Mouse (Mus musculus) ES-Bruce4 (cell line): ENCODE results near the gene Nipal4. TPM values are rescaled to one million over a fixed set of nuclear protein-coding genes. Genes with fewer than 3 reads are reported as not detected.

Source experiments
- H3K27ac ChIP-seq: 2 replicates; pipeline ENCODE4 v1.5.1; 2012; ENCODE audit warnings: low read length, inconsistent platforms; ENCODE audit not compliant: insufficient read depth
- H3K27me3 ChIP-seq: 2 replicates; pipeline ENCODE4 v1.6.1; 2012; ENCODE audit warnings: mild to moderate bottlenecking, low read length, inconsistent platforms; ENCODE audit not compliant: control insufficient read depth, poor library complexity, insufficient read depth, severe bottlenecking
- H3K36me3 ChIP-seq: 2 replicates; pipeline ENCODE4 v1.6.1; 2012; ENCODE audit warnings: inconsistent platforms, mild to moderate bottlenecking, low read length, moderate library complexity; ENCODE audit not compliant: control insufficient read depth, poor library complexity, insufficient read depth, severe bottlenecking
- H3K4me1 ChIP-seq: one replicate; pipeline ENCODE4 v1.8.1; 2011; ENCODE audit warnings: low read length; ENCODE audit not compliant: control insufficient read depth, insufficient read depth
- H3K4me3 ChIP-seq: 2 replicates; pipeline ENCODE4 v1.5.1; 2011; ENCODE audit warnings: low read depth, mild to moderate bottlenecking, low read length
- H3K9ac ChIP-seq: 2 replicates; pipeline ENCODE4 v1.6.1; 2012; ENCODE audit warnings: low read depth, mild to moderate bottlenecking, inconsistent platforms; ENCODE audit not compliant: poor library complexity, severe bottlenecking
- H3K9me3 ChIP-seq: replicated peaks from 2 replicates; pipeline ENCODE4 v1.6.1; 2012; ENCODE audit warnings: mild to moderate bottlenecking, low read length, inconsistent platforms; ENCODE audit not compliant: control insufficient read depth, poor library complexity, insufficient read depth, severe bottlenecking
- CTCF ChIP-seq: IDR thresholded peaks from one replicate; pipeline ENCODE4 v1.8.1; 2011; ENCODE audit warnings: low read depth, low read length
- EP300 ChIP-seq: IDR thresholded peaks from 2 replicates; pipeline ENCODE4 v1.6.1; 2011; ENCODE audit warnings: low read depth, low read length; ENCODE audit not compliant: insufficient read depth
- POLR2A ChIP-seq: IDR thresholded peaks from one replicate; pipeline ENCODE4 v1.8.1; 2011; ENCODE audit warnings: low read length; ENCODE audit not compliant: insufficient read depth
- polyA plus RNA-seq: library from polyadenylated mRNA; stranded (reverse); fragments of >200 nt; gene quantifications from 2 replicates; pipeline ENCODE4 v1.2.4, GENCODE M21; 2011; ENCODE audit warnings: low read depth; ENCODE audit not compliant: missing spikeins, insufficient read depth, insufficient read length

The Nipal4 gene
- polyA plus RNA-seq, 1 experiment = 4.1 TPM

DNA sequence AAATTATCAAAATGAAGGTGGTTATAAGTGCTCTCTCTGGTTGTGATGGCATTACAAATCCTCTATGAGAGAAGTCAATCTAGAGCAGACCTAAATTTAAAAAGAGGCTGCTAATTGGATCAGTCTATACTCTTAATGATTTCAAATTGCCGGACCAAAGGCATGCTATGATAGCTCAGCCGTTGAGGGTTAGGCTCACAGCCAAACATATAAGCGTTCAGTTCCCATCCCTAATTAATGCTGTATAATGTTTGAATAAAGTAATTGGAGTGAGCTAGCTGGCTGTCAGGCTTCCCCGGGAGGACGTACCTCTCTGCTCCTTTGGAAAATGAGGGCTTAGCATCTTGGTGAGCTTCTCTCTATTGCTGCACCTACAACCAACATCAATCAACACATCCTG is 57.1 kb downstream of the Nipal4 start:
- Histone ChIP-seq H3K27me3 (no peaks in the 10 kb centered on the region), H3K9me3 (peaks cover 17% of the 10 kb centered on the region), H3K4me3 (no peak overlapping the region), H3K27ac (no peak overlapping the region), H3K9ac (no peak overlapping the region), H3K4me1 (peaks cover 4% of the 10 kb centered on the region), H3K36me3 (peaks cover 18% of the 10 kb centered on the region)
- TF ChIP-seq CTCF = no peak
- no peak for TF ChIP-seq EP300

DNA sequence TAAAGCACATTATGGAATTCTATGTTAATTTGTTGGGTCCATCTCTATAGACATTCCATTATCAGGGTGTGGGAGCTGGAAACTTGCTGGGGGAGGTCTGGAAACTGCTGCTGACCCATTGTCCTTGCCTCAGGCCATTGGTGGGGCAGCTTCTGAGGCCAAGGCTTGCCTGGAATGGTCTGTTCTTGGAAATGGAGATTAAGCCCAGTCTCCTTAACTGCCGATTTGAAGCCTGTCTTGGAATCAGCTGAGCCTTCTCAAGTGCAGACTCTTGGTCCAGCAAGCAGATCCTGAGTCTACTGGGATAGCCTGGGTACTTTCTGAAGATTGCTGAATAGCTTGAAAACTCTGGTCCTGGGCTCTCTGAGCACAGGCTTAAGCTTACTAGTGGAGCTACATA is 59.3 kb downstream of the Nipal4 start:
- no peak overlapping the region for H3K4me3 ChIP-seq
- H3K27me3 ChIP-seq = no peaks in the 10 kb centered on the region
- H3K36me3 ChIP-seq = peaks cover 12% of the 10 kb centered on the region
- no peak for TF ChIP-seq CTCF
- TF ChIP-seq EP300 = peak; percentile 99
- TF ChIP-seq POLR2A = no peak
- no peak overlapping the region for H3K9ac ChIP-seq
- peak overlapping the region; percentile 79 for H3K27ac ChIP-seq
- peaks cover 17% of the 10 kb centered on the region for H3K9me3 ChIP-seq
- peaks cover 5% of the 10 kb centered on the region for H3K4me1 ChIP-seq

DNA sequence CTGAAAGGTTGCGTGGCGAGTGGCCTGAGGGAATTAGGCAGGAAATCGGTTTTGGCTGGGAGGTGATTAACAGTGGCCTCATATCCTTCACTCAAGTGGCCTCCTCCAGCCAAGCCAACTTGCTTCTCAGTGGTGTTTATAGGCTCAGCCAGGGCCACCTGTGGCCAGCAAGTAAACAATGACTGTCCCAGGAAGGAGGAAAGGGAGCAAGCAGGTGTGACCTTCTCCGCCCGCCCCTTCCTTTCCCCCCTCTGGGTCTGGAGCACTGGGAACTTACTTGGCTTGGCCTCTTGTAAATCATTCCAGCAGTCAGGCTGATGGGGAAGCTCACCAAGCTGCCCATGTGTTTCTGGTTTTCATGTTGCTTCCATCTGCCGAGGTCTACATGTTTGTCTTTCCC is 64.2 kb downstream of the Nipal4 start:
- Histone ChIP-seq H3K4me1 (peaks cover 11% of the 10 kb centered on the region), H3K4me3 (no peak overlapping the region), H3K9me3 (peaks cover under 1% of the 10 kb centered on the region; the same call in 1 of the 2 replicates), H3K27me3 (no peaks in the 10 kb centered on the region), H3K27ac (no peak overlapping the region), H3K36me3 (peaks cover 17% of the 10 kb centered on the region), H3K9ac (no peak overlapping the region)
- TF ChIP-seq CTCF = no peak
- no peak for TF ChIP-seq EP300
- no peak for TF ChIP-seq POLR2A

Other genes with a start within 250 kb of the Nipal4 start
- gene Lsm11, start 221.6 kb downstream of the Nipal4 start, polyA plus RNA-seq = 8.5 and 8.7 TPM in 2 replicates
- gene Thg1l, start 211.0 kb downstream of the Nipal4 start, polyA plus RNA-seq = 33.7 and 36.3 TPM in 2 replicates
- gene Sox30, start 186.2 kb downstream of the Nipal4 start, polyA plus RNA-seq = 0.67 and 0.87 TPM in 2 replicates
- 5.5 TPM in 1 of 2 replicates, not detected in the other for gene Gm12166, start 114.2 kb downstream of the Nipal4 start, polyA plus RNA-seq
- gene Adam19, start 110.5 kb downstream of the Nipal4 start, polyA plus RNA-seq = 51.2 and 51.6 TPM in 2 replicates
- gene Fndc9, start 69.0 kb upstream of the Nipal4 start, polyA plus RNA-seq = not detected in 2 replicates
- 31.2 and 33.1 TPM in 2 replicates for gene Cyfip2, start 146.4 kb upstream of the Nipal4 start, polyA plus RNA-seq
- gene Itk, start 223.0 kb upstream of the Nipal4 start, polyA plus RNA-seq = not detected in 2 replicates
- not detected in 2 replicates for gene Fam71b, start 230.1 kb upstream of the Nipal4 start, polyA plus RNA-seq